ENCODE assay signal across 9 mouse cellular contexts in the genomic region with DNA sequence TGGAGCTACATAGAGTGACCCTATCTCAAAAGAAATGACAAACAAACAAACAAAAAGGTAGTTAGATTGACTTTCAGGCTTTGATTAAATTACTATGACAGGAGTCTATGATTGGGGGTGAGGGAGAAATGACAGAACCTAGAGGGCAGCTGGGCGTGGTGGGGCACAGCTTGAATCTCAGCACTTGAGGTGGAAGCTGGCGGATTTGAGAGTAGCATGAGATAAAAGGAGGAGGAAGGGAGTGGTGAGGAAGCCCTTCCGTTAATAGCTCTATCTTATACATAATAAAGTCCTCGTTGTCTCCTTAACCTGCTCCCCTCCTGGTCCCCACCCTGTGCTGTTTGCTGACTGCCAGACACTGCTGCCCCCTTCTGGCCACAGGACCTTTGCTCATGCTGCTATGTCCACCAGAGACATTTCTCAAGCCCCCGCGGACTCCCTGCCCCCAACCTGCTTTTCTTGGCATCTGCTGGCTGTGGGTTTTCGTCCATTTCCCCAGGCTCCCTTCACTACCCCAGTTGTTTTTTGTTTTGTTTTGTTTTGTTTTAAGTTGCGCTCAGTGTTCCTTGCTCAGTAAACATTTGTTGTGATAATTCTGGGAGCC. TPM values are rescaled to one million over a fixed set of nuclear protein-coding genes. Genes with fewer than 3 reads are reported as not detected.
DNase-seq lines count a peak whose midpoint lies in the region; ATAC-seq lines count a peak whose summit lies in the region.
"Had no signal": no experiment of that assay in that cellular context is flagged by ENCODE, and none has a peak within 500 bp of the region (broad histone marks: within the 10 kb centered on the region; RNA-seq: fewer than 3 reads in every experiment).

No protein-coding gene starts in this region.

- H3K4me3 ChIP-seq in midbrain, embryonic 10.5 days = no peak overlapping the region
- H3K4me3 ChIP-seq in midbrain, embryonic 15.5 days = no peak overlapping the region
- H3K4me3 ChIP-seq in embryonic facial prominence, embryonic 11.5 days (ENCODE audit: low read depth, low read length) = no peak overlapping the region

- H3K27ac ChIP-seq in midbrain, embryonic 10.5 days (replicated peaks) = no peak overlapping the region
- H3K27ac ChIP-seq in midbrain, embryonic 15.5 days = no peak overlapping the region
- no peak overlapping the region for H3K27ac ChIP-seq in embryonic facial prominence, embryonic 11.5 days (replicated peaks; ENCODE audit: low read depth, low read length)

- no peaks in the 10 kb centered on the region for H3K9me3 ChIP-seq in midbrain, embryonic 10.5 days (replicated peaks)
- H3K9me3 ChIP-seq in midbrain, embryonic 15.5 days = no peaks in the 10 kb centered on the region
- no peaks in the 10 kb centered on the region for H3K9me3 ChIP-seq in embryonic facial prominence, embryonic 11.5 days (replicated peaks; ENCODE audit: control insufficient read depth, low read length)

- DNase-seq in adrenal gland, postnatal 10 days = peak; percentile 76
- no peak for DNase-seq in adrenal gland, postnatal 4 days (ENCODE audit: low spot score in 2 of 2)
- peak; percentile 69 for DNase-seq in midbrain, embryonic 10.5 days (ENCODE audit: low spot score)
- DNase-seq in embryonic facial prominence, embryonic 11.5 days (ENCODE audit: low spot score) = peak; percentile 66
- peak; percentile 76 to 80 for DNase-seq in kidney, postnatal 25 days
- no peak for DNase-seq in frontal cortex, postnatal 14 days (ENCODE audit: low spot score in 2 of 2)

- H3K9ac ChIP-seq in midbrain, embryonic 15.5 days = no peak overlapping the region
- no peak overlapping the region for H3K9ac ChIP-seq in embryonic facial prominence, embryonic 11.5 days (replicated peaks; ENCODE audit: low read length)

- 31% methylated on average over 8 of the region's 8 CpGs for WGBS in midbrain, embryonic 10.5 days
- WGBS in midbrain, embryonic 15.5 days = 27% methylated on average over 8 of the region's 8 CpGs
- 31% methylated on average over 8 of the region's 8 CpGs for WGBS in embryonic facial prominence, embryonic 11.5 days

- no peaks in the 10 kb centered on the region for H3K36me3 ChIP-seq in midbrain, embryonic 10.5 days
- H3K36me3 ChIP-seq in midbrain, embryonic 15.5 days (replicated peaks) = no peaks in the 10 kb centered on the region
- H3K36me3 ChIP-seq in embryonic facial prominence, embryonic 11.5 days (replicated peaks; ENCODE audit: control insufficient read depth, insufficient read depth, low read depth, low read length) = no peaks in the 10 kb centered on the region

- H3K4me1 ChIP-seq in midbrain, embryonic 10.5 days = 0 out of 2 replicates have a peak, but pooled peaks cover 8% of the 10 kb centered on the region
- H3K4me1 ChIP-seq in midbrain, embryonic 15.5 days = no peaks in the 10 kb centered on the region
- no peaks in the 10 kb centered on the region for H3K4me1 ChIP-seq in embryonic facial prominence, embryonic 11.5 days (ENCODE audit: control insufficient read depth, insufficient read depth, low read length)

- H3K27me3 ChIP-seq in midbrain, embryonic 10.5 days (ENCODE audit: low read depth, poor library complexity, severe bottlenecking) = no peaks in the 10 kb centered on the region
- H3K27me3 ChIP-seq in midbrain, embryonic 15.5 days (replicated peaks) = no peaks in the 10 kb centered on the region
- H3K27me3 ChIP-seq in embryonic facial prominence, embryonic 11.5 days (ENCODE audit: control insufficient read depth, insufficient read depth, low read length) = no peaks in the 10 kb centered on the region

- no peak for ATAC-seq in midbrain, embryonic 15.5 days (replicated peaks)
- ATAC-seq in embryonic facial prominence, embryonic 11.5 days (replicated peaks; ENCODE audit: insufficient number of reproducible peaks, low FRiP score, low TSS enrichment, low read depth) = no peak; the same call in 1 of the 2 replicates
- ATAC-seq in monocyte, adult 5-6 weeks (replicated peaks; ENCODE audit: insufficient number of reproducible peaks, low FRiP score, low TSS enrichment, poor library complexity, severe bottlenecking) = 0 out of 2 replicates have a peak, but pooled peaks have one; percentile 68

- no peak overlapping the region for H3K4me2 ChIP-seq in midbrain, embryonic 15.5 days
- H3K4me2 ChIP-seq in embryonic facial prominence, embryonic 11.5 days (ENCODE audit: low read depth, low read length) = no peak overlapping the region

RNA-seq across cellular contexts. Expression of gene Upk1a, which starts 4.8 kb away (rescaled TPM):
- total RNA-seq in adrenal gland, postnatal 10 days (2021) = under 1 TPM; 0.33 to 0.48 TPM
- 1 to 10 TPM in 1 of 2 experiments, under 1 TPM in 1; 0.93 to 1.2 TPM for total RNA-seq in adrenal gland, postnatal 4 days (2021)
- polyA plus RNA-seq in midbrain, embryonic 10.5 days (2016; fragmentation: Nextera tagmentation; extraction: Ambion mirVana) = 0.44 and 0.79 TPM in 2 replicates
- polyA plus RNA-seq in midbrain, embryonic 15.5 days (2015; fragmentation: Nextera tagmentation; extraction: Ambion mirVana) = 0.51 and 0.58 TPM in 2 replicates
- polyA plus RNA-seq in embryonic facial prominence, embryonic 11.5 days (2014; fragmentation: Nextera tagmentation; extraction: Ambion mirVana) = 0.14 and 0.35 TPM in 2 replicates
- total RNA-seq in monocyte, adult 5-6 weeks (2017) = 1.1 TPM in 1 of 3 replicates, not detected in the others

RNA-seq across cellular contexts. Expression of gene Zbtb32, which starts 9.1 kb away (rescaled TPM):
- under 1 TPM; 0.18 to 0.27 TPM for total RNA-seq in adrenal gland, postnatal 10 days (2021)
- under 1 TPM in 1 of 2 experiments, not detected in 1; 0.65 TPM for total RNA-seq in adrenal gland, postnatal 4 days (2021)
- polyA plus RNA-seq in midbrain, embryonic 10.5 days (2016; fragmentation: Nextera tagmentation; extraction: Ambion mirVana) = 0.26 and 0.61 TPM in 2 replicates
- 0.36 and 0.41 TPM in 2 replicates for polyA plus RNA-seq in midbrain, embryonic 15.5 days (2015; fragmentation: Nextera tagmentation; extraction: Ambion mirVana)
- 0.21 and 0.43 TPM in 2 replicates for polyA plus RNA-seq in embryonic facial prominence, embryonic 11.5 days (2014; fragmentation: Nextera tagmentation; extraction: Ambion mirVana)
- 8.4 to 30.5 TPM (median 20.6 TPM) in 3 replicates for total RNA-seq in monocyte, adult 5-6 weeks (2017)
- total RNA-seq: layer of hippocampus, adult 18-20 months had no signal

RNA-seq across cellular contexts. Expression of gene Cox6b1, which starts 18.1 kb away (rescaled TPM):
- total RNA-seq in adrenal gland, postnatal 10 days (2021) = 1,000 to 10,000 TPM; 3,012 to 3,285 TPM
- 100 to 1,000 TPM; 750 to 830 TPM for total RNA-seq in adrenal gland, postnatal 4 days (2021)
- 779 and 792 TPM in 2 replicates for polyA plus RNA-seq in midbrain, embryonic 10.5 days (2016; fragmentation: Nextera tagmentation; extraction: Ambion mirVana)
- polyA plus RNA-seq in midbrain, embryonic 15.5 days (2015; fragmentation: Nextera tagmentation; extraction: Ambion mirVana) = 1,061 and 1,083 TPM in 2 replicates
- 700 and 782 TPM in 2 replicates for polyA plus RNA-seq in embryonic facial prominence, embryonic 11.5 days (2014; fragmentation: Nextera tagmentation; extraction: Ambion mirVana)
- total RNA-seq in monocyte, adult 5-6 weeks (2017) = 424 to 540 TPM (median 506 TPM) in 3 replicates

RNA-seq across cellular contexts. Expression of gene Kmt2b, which starts 19.3 kb away (rescaled TPM):
- total RNA-seq in adrenal gland, postnatal 10 days (2021) = 10 to 100 TPM; 34.9 to 48.7 TPM
- total RNA-seq in adrenal gland, postnatal 4 days (2021) = 10 to 100 TPM; 71.4 to 84.4 TPM
- polyA plus RNA-seq in midbrain, embryonic 10.5 days (2016; fragmentation: Nextera tagmentation; extraction: Ambion mirVana) = 7.4 and 10.6 TPM in 2 replicates
- polyA plus RNA-seq in midbrain, embryonic 15.5 days (2015; fragmentation: Nextera tagmentation; extraction: Ambion mirVana) = 12.1 and 12.3 TPM in 2 replicates
- 7.2 and 8.4 TPM in 2 replicates for polyA plus RNA-seq in embryonic facial prominence, embryonic 11.5 days (2014; fragmentation: Nextera tagmentation; extraction: Ambion mirVana)
- total RNA-seq in monocyte, adult 5-6 weeks (2017) = 15.4 to 44.0 TPM (median 23.8 TPM) in 3 replicates

RNA-seq across cellular contexts. Expression of gene Etv2, which starts 27.8 kb away (rescaled TPM):
- total RNA-seq in adrenal gland, postnatal 10 days (2021) = not detected
- total RNA-seq in adrenal gland, postnatal 4 days (2021) = not detected
- not detected in 2 replicates for polyA plus RNA-seq in midbrain, embryonic 10.5 days (2016; fragmentation: Nextera tagmentation; extraction: Ambion mirVana)
- polyA plus RNA-seq in midbrain, embryonic 15.5 days (2015; fragmentation: Nextera tagmentation; extraction: Ambion mirVana) = not detected in 2 replicates
- polyA plus RNA-seq in embryonic facial prominence, embryonic 11.5 days (2014; fragmentation: Nextera tagmentation; extraction: Ambion mirVana) = 0.20 TPM in 1 of 2 replicates, not detected in the other
- not detected in 3 replicates for total RNA-seq in monocyte, adult 5-6 weeks (2017)
- total RNA-seq: layer of hippocampus, adult 18-20 months had no signal

Comparison
In these comparisons a context has a peak if more than half of its experiments do, and no peak if none do; other contexts are left out.
1. DNase-seq: peak in adrenal gland, postnatal 10 days (single experiment), midbrain, embryonic 10.5 days (single experiment), embryonic facial prominence, embryonic 11.5 days (single experiment) and kidney, postnatal 25 days (2 of 2); none in adrenal gland, postnatal 4 days (0 of 2) and frontal cortex, postnatal 14 days (0 of 2).